Mouse (Mus musculus) hindbrain, embryonic 12.5 days (tissue): ENCODE data around the gene Gm13698. TPM values are rescaled to one million over a fixed set of nuclear protein-coding genes. Genes with fewer than 3 reads are reported as not detected.
A peak's percentile ranks its signal among the peaks of the same experiment; 100 is the strongest.
"Not testable (repeated sequence)": the region's sequence is repeated elsewhere in the genome, so short reads cannot be mapped to it uniquely, and the experiment has no call there.

Experiments used
- ATAC-seq: fragments of 200-750 bp; cut with Nextera tagmentation; 2 replicates; pipeline ENCODE4 v1.8.0; 2017; ENCODE audit warnings: moderate TSS enrichment; ENCODE audit not compliant: low FRiP score
- H3K27ac ChIP-seq: fragments of 300-500 bp; sonication (generic); 2 replicates; pipeline ENCODE4 v1.5.1; 2016; ENCODE audit warnings: mild to moderate bottlenecking
- H3K27me3 ChIP-seq: fragments of 300-500 bp; sonication (generic); 2 replicates; pipeline ENCODE4 v1.6.1; 2016; ENCODE audit warnings: mild to moderate bottlenecking
- H3K36me3 ChIP-seq: fragments of 300-500 bp; sonication (generic); 2 replicates; pipeline ENCODE4 v1.6.1; 2016; ENCODE audit warnings: mild to moderate bottlenecking
- H3K4me1 ChIP-seq: fragments of 300-500 bp; sonication (generic); 2 replicates; pipeline ENCODE4 v1.6.1; 2016
- H3K4me2 ChIP-seq: fragments of 300-500 bp; sonication (generic); replicated peaks from 2 replicates; pipeline ENCODE4 v1.6.1; 2016; ENCODE audit warnings: mild to moderate bottlenecking
- H3K4me3 ChIP-seq: fragments of 300-500 bp; sonication (generic); 2 replicates; pipeline ENCODE4 v1.5.1; 2016; ENCODE audit warnings: mild to moderate bottlenecking
- H3K9ac ChIP-seq: fragments of 300-500 bp; sonication (generic); 2 replicates; pipeline ENCODE4 v1.6.1; 2016; ENCODE audit warnings: mild to moderate bottlenecking, moderate library complexity
- H3K9me3 ChIP-seq: fragments of 300-500 bp; sonication (generic); replicated peaks from 2 replicates; pipeline ENCODE4 v1.6.1; 2016; ENCODE audit warnings: mild to moderate bottlenecking
- WGBS: fragments of 180-500 bp; shearing (Covaris S2); methylation state at CpG from one replicate; pipeline ENCODE4 v1.1.7; 2016; 5-methylcytosine and 5-hydroxymethylcytosine counted together
- polyA plus RNA-seq: library from polyadenylated mRNA; unstranded; fragments of >200 nt; fragmentation: Nextera tagmentation; extraction: Ambion mirVana; gene quantifications from 2 replicates; pipeline ENCODE4 v1.2.1, GENCODE M21; 2016

Gene Gm13698
- polyA plus RNA-seq = not detected in 2 replicates

DNA sequence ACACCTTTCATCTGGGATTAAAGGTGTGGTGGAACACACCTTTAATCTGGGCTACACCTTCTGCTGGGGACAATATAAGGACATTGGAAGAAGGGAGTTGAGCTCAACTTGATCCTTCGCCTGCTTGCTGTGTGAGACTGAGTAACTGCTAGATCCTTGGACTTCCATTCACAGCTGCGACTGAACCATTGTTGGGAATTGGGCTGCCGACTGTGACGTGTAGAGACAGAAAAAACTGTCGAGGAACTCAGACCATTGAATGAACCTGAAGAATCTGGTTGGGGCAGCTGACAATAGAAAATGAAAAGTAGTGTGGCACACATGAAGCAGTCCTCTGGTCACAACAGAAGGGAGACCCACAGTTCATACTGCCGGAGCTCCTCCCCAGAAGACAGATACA lies at the start of gene Gm13698:
TSS of gene Gm13698 (plus strand) at position 301 of the 400 bp plus-strand sequence.
- H3K4me1 ChIP-seq, ATAC-seq: not testable (repeated sequence)
- no CpG with 5 or more reads among the region's 6 CpGs for WGBS

DNA sequence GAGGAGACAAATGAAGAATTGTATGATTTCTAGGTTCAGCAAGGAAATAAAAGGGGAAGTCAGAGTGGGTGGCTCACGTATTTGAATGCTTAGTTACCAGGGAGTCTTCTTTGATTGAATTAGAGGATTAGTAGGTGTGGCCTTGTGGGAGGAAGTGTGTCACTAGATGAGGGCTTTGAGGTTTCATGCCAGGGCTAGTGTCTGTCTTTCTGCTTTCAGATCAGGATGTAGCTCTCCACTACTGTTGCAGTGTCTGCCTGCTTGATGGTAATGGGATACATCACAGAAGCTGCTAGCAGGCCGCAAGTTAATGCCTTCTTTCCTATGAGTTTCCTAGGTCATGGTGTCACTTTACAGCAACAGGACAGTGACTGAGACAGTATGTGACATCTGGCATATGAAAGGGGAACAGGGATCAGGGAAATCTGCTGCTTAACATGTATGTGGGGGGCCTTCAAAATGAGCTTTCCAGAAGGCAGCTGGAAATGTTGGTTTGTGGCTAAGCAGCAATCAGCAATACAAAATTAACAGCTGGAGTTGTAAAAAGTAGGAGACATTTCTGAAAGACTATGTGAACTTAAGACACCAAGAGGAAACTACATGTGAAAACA lies 25.9 kb upstream of the Gm13698 start:
- ATAC-seq = no peak
- no peak overlapping the region for H3K4me3 ChIP-seq
- H3K36me3 ChIP-seq = no peaks in the 10 kb centered on the region
- WGBS = 50% methylated on average over 2 of the region's 2 CpGs
- H3K27me3 ChIP-seq = no peaks in the 10 kb centered on the region
- H3K4me2 ChIP-seq = no peak overlapping the region
- H3K9me3 ChIP-seq = no peaks in the 10 kb centered on the region
- H3K4me1 ChIP-seq = no peaks in the 10 kb centered on the region
- no peak overlapping the region for H3K27ac ChIP-seq
- H3K9ac ChIP-seq = no peak overlapping the region

More for the DNA sequence above, at the start of gene Gm13698:
- not testable (repeated sequence) for H3K4me3 ChIP-seq, H3K36me3 ChIP-seq, H3K4me2 ChIP-seq, H3K9ac ChIP-seq, H3K27me3 ChIP-seq, H3K27ac ChIP-seq, H3K9me3 ChIP-seq

DNA sequence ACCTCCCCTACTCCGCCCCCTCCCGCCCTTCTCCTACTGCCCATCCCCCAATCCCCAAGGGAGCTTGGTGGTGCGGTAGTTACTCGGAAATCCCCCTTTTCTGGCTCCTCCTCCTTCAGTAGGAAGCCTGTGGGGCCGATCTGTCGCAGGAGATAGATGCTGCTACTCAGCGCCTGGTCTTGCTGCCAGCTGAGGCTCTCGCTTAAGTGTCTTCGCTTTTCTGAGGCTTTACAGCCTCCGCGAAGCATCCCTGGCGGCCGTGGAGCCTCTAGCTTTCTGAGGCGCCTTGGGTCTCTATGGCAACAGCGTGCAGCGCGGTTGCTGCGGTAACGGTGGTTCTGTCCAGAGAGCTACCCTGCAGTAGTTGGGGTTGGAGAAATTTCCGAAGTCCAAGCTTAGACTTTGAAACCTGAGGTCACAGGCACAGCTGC lies 14.5 kb upstream of the Gm13698 start, which contains the start of gene Zswim2:
TSS of gene Zswim2 (minus strand) at position 298 of the 431 bp plus-strand sequence.
- H3K4me1 ChIP-seq = peaks cover 8% of the 10 kb centered on the region; the same call in 1 of the 2 replicates
- no peaks in the 10 kb centered on the region for H3K36me3 ChIP-seq
- ATAC-seq = peak; percentile 99
- peak within 1 kb of the TSS; percentile 53 for H3K4me2 ChIP-seq
- 0 out of 2 replicates have a peak within 1 kb of the TSS, but pooled peaks have one; percentile 1 for H3K9ac ChIP-seq
- peak within 1 kb of the TSS; percentile 35; the same call in 1 of the 2 replicates for H3K27ac ChIP-seq
- H3K27me3 ChIP-seq = no peaks in the 10 kb centered on the region
- H3K4me3 ChIP-seq = peak within 1 kb of the TSS; percentile 26
- no peaks in the 10 kb centered on the region; the same call in 1 of the 2 replicates for H3K9me3 ChIP-seq
- under 1% methylated on average over 20 of the region's 20 CpGs for WGBS

DNA sequence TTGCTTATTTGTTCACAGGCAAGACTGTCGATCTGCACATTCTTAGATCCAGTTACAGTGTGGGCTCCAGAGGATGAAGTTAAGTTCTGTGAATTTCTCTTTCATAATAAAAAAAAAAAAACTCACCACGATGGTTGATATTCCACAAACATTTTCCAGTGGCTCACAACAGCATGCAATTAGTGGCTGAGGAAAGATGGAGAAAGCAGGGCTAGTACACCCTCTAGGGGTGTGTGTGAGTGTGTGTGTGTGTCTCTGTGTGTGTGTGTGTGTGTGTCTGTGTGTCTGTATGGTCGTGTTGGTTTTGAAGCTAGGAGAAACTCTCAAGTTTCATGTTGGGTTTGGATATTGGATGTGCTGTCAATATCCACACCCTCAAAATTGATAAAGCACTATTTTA lies 14.1 kb upstream of the Gm13698 start:
- peaks cover 8% of the 10 kb centered on the region; the same call in 1 of the 2 replicates for H3K4me1 ChIP-seq
- no peak overlapping the region for H3K27ac ChIP-seq
- H3K4me2 ChIP-seq = peak overlapping the region; percentile 53
- no peaks in the 10 kb centered on the region; the same call in 1 of the 2 replicates for H3K9me3 ChIP-seq
- peak; percentile 68 for ATAC-seq
- 43% methylated on average over 3 of the region's 3 CpGs for WGBS
- H3K9ac ChIP-seq = no peak overlapping the region
- H3K36me3 ChIP-seq = no peaks in the 10 kb centered on the region
- peak overlapping the region; percentile 26 for H3K4me3 ChIP-seq
- no peaks in the 10 kb centered on the region for H3K27me3 ChIP-seq

DNA sequence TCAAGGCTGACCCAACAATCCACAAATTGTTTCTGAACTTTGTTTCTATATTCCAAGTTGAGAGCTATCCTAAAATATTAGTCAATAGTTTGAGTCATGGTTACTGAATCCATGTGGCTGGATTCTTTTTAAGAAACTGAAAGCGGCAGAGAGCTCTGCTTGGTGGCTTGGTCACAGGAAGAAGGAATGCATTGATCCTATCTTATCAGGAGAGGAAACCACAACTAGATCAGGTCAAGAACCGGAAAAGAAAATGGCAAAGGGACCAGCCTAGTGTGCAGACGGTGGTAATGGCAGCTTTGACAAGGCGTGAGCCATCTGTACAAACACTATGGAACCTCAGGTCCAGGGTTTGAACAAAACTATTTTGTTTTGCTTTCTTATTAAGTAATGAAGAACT lies 13.7 kb upstream of the Gm13698 start:
- H3K27me3 ChIP-seq = no peaks in the 10 kb centered on the region
- no peak overlapping the region for H3K4me3 ChIP-seq
- no peak for ATAC-seq
- WGBS = 72% methylated on average over 4 of the region's 4 CpGs
- no peak overlapping the region for H3K4me2 ChIP-seq
- H3K36me3 ChIP-seq = no peaks in the 10 kb centered on the region
- no peak overlapping the region for H3K9ac ChIP-seq
- H3K27ac ChIP-seq = no peak overlapping the region
- H3K4me1 ChIP-seq = peaks cover 8% of the 10 kb centered on the region; the same call in 1 of the 2 replicates
- H3K9me3 ChIP-seq = no peaks in the 10 kb centered on the region; the same call in 1 of the 2 replicates

DNA sequence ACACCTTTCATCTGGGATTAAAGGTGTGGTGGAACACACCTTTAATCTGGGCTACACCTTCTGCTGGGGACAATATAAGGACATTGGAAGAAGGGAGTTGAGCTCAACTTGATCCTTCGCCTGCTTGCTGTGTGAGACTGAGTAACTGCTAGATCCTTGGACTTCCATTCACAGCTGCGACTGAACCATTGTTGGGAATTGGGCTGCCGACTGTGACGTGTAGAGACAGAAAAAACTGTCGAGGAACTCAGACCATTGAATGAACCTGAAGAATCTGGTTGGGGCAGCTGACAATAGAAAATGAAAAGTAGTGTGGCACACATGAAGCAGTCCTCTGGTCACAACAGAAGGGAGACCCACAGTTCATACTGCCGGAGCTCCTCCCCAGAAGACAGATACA lies 5.7 kb downstream of the Gm13698 start, which contains the start of gene Gm13693:
TSS of gene Gm13693 (plus strand) at position 301 of the 400 bp plus-strand sequence.
- not testable (repeated sequence) for H3K4me1 ChIP-seq, H3K9ac ChIP-seq, H3K9me3 ChIP-seq, ATAC-seq, H3K4me2 ChIP-seq, H3K4me3 ChIP-seq, H3K27ac ChIP-seq, H3K27me3 ChIP-seq, H3K36me3 ChIP-seq
- WGBS = no CpG with 5 or more reads among the region's 6 CpGs

DNA sequence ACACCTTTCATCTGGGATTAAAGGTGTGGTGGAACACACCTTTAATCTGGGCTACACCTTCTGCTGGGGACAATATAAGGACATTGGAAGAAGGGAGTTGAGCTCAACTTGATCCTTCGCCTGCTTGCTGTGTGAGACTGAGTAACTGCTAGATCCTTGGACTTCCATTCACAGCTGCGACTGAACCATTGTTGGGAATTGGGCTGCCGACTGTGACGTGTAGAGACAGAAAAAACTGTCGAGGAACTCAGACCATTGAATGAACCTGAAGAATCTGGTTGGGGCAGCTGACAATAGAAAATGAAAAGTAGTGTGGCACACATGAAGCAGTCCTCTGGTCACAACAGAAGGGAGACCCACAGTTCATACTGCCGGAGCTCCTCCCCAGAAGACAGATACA lies 11.5 kb downstream of the Gm13698 start, which contains the start of gene Gm13695:
TSS of gene Gm13695 (plus strand) at position 301 of the 400 bp plus-strand sequence.
- not testable (repeated sequence) for H3K27me3 ChIP-seq, H3K9me3 ChIP-seq, H3K4me2 ChIP-seq, H3K4me3 ChIP-seq, H3K36me3 ChIP-seq, ATAC-seq, H3K9ac ChIP-seq, H3K4me1 ChIP-seq, H3K27ac ChIP-seq
- no CpG with 5 or more reads among the region's 6 CpGs for WGBS

DNA sequence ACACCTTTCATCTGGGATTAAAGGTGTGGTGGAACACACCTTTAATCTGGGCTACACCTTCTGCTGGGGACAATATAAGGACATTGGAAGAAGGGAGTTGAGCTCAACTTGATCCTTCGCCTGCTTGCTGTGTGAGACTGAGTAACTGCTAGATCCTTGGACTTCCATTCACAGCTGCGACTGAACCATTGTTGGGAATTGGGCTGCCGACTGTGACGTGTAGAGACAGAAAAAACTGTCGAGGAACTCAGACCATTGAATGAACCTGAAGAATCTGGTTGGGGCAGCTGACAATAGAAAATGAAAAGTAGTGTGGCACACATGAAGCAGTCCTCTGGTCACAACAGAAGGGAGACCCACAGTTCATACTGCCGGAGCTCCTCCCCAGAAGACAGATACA lies 17.3 kb downstream of the Gm13698 start, which contains the start of gene Gm13696:
TSS of gene Gm13696 (plus strand) at position 301 of the 400 bp plus-strand sequence.
- not testable (repeated sequence) for H3K27me3 ChIP-seq, H3K9ac ChIP-seq, H3K4me2 ChIP-seq, H3K4me1 ChIP-seq, H3K36me3 ChIP-seq, H3K9me3 ChIP-seq, H3K4me3 ChIP-seq, H3K27ac ChIP-seq, ATAC-seq
- WGBS = no CpG with 5 or more reads among the region's 6 CpGs

DNA sequence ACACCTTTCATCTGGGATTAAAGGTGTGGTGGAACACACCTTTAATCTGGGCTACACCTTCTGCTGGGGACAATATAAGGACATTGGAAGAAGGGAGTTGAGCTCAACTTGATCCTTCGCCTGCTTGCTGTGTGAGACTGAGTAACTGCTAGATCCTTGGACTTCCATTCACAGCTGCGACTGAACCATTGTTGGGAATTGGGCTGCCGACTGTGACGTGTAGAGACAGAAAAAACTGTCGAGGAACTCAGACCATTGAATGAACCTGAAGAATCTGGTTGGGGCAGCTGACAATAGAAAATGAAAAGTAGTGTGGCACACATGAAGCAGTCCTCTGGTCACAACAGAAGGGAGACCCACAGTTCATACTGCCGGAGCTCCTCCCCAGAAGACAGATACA lies 23.1 kb downstream of the Gm13698 start, which contains the start of gene Gm13694:
TSS of gene Gm13694 (plus strand) at position 301 of the 400 bp plus-strand sequence.
- not testable (repeated sequence) for H3K36me3 ChIP-seq, H3K27me3 ChIP-seq, ATAC-seq, H3K9me3 ChIP-seq, H3K9ac ChIP-seq, H3K4me2 ChIP-seq, H3K27ac ChIP-seq, H3K4me3 ChIP-seq, H3K4me1 ChIP-seq
- no CpG with 5 or more reads among the region's 6 CpGs for WGBS

DNA sequence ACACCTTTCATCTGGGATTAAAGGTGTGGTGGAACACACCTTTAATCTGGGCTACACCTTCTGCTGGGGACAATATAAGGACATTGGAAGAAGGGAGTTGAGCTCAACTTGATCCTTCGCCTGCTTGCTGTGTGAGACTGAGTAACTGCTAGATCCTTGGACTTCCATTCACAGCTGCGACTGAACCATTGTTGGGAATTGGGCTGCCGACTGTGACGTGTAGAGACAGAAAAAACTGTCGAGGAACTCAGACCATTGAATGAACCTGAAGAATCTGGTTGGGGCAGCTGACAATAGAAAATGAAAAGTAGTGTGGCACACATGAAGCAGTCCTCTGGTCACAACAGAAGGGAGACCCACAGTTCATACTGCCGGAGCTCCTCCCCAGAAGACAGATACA lies 28.9 kb downstream of the Gm13698 start, which contains the start of gene Gm13697:
TSS of gene Gm13697 (plus strand) at position 301 of the 400 bp plus-strand sequence.
- no CpG with 5 or more reads among the region's 6 CpGs for WGBS
- H3K4me2 ChIP-seq, H3K27ac ChIP-seq: not testable (repeated sequence)

DNA sequence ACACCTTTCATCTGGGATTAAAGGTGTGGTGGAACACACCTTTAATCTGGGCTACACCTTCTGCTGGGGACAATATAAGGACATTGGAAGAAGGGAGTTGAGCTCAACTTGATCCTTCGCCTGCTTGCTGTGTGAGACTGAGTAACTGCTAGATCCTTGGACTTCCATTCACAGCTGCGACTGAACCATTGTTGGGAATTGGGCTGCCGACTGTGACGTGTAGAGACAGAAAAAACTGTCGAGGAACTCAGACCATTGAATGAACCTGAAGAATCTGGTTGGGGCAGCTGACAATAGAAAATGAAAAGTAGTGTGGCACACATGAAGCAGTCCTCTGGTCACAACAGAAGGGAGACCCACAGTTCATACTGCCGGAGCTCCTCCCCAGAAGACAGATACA lies 34.8 kb downstream of the Gm13698 start, which contains the start of gene Gm13691:
TSS of gene Gm13691 (plus strand) at position 301 of the 400 bp plus-strand sequence.
- H3K27me3 ChIP-seq, H3K9me3 ChIP-seq, H3K4me3 ChIP-seq, H3K4me1 ChIP-seq, H3K9ac ChIP-seq, H3K36me3 ChIP-seq, H3K4me2 ChIP-seq, H3K27ac ChIP-seq, ATAC-seq: not testable (repeated sequence)
- no CpG with 5 or more reads among the region's 6 CpGs for WGBS

More for the DNA sequence above, 28.9 kb downstream of the Gm13698 start, which contains the start of gene Gm13697:
- not testable (repeated sequence) for H3K9me3 ChIP-seq, H3K36me3 ChIP-seq, H3K27me3 ChIP-seq, H3K9ac ChIP-seq, ATAC-seq, H3K4me3 ChIP-seq, H3K4me1 ChIP-seq

DNA sequence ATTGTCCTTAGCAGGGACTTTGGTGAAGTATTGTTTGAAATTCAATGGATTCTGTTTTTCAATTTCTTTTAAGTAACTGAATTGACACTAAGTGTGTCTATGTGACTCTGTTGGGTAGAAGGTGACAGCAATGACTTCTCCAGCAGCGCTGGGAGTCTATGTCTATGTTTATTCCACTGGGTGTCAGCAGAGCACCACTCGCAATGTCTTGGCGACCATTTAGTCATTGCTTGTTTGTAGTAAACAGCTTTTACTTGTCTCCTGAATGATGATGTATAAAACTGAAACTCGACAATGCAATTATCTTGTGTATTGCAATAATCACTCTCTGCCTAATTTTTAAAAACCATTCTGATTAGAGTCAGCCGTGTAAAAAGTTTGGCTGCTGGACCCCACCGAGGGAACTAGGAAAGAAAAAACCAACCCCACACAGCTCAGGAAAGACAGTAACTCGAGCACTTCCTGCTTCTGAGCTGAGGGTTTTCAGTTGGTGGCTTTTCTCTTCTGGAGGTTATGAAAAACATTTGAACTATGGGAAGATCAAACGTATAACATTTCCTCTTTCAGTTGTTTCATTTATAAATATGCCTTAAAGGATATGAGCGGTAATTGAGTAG lies 38.3 kb downstream of the Gm13698 start:
- H3K4me2 ChIP-seq, H3K4me1 ChIP-seq, H3K27me3 ChIP-seq, H3K27ac ChIP-seq, H3K36me3 ChIP-seq, H3K4me3 ChIP-seq, H3K9ac ChIP-seq, H3K9me3 ChIP-seq, ATAC-seq: not testable (repeated sequence)
- WGBS = 64% methylated on average over 8 of the region's 9 CpGs
